Mouse (Mus musculus): ENCODE measurements around the gene BC005537.
"Not testable (repeated sequence)": the region's sequence is repeated elsewhere in the genome, so short reads cannot be mapped to it uniquely, and the experiment has no call there.

The BC005537 gene

DNA sequence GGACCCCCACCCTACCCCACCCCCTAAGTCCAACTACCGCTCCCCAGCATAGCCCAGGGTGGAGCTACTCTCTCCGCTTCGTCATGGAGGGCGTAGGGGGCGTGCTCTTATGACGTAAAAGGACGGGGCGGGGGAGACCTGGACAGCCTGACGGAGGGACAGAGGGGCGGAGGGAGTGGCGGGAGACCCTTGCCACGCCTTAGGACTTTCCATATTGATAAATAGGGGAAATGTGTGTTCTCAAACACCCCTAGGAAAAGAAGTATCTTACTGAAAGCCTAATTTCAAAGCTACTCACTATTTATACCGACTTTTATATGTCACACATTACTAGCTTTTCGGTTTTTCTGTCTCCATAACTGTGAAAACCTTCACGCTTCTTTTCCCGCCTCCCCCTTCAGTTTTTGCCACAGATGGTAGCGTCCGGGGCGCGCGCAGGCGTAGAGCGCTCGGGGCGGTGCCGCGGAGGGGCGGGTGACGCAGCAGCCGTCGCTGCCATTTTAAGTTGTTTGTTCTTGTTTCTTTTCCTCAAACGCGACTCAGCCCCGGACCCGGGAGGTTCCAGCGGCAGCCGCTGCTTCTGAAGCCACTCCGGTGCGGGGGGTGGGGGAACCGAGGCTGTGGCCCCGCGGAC is 666 bp upstream of the BC005537 start:
- DNase-seq: peak; percentile 97 to 98

DNA sequence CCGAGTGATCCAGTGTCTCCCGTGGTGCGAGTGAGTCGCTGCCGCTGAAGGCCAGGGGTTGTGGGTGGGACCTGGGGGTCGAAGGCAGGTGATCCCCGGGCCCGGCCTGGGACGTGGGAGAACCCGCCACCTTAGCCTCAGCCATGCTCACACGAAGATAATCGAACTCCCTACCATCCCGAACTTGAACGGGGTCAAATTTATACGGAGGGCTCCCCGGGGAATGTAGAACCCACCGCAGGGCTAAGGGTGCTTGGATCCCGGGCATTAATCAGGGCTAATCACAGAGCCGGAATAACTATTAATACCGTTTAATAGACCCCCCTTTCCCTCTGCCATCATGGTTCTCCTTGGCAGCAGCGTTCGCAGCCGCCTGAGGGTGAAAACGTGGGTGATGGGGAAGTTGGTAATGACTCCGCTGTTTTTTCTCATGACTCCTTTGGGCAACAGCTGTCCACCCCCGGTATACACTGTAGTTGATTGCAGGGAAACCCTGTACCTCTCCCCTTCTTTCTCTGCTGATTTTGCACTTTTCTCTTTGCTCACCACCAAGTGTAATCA is 754 bp downstream of the BC005537 start:
- DNase-seq: peak; percentile 31 to 54

DNA sequence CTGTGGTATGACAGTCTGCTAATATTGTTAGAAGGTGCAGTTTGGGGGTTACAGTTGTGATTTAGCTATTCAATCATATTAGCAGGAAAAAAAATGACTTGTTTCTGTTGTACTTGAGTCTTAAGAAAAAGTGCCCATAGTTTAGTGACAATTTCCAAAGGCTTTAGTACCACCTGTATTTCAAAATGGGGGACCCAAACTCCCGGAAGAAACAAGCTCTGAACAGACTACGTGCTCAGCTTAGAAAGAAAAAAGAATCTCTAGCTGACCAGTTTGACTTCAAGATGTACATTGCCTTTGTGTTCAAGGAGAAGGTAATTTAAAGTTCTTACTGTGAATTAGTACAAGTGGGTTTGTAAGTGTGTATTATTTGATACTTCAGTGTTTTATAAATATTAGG is 1.7 kb downstream of the BC005537 start:
- DNase-seq: no peak

DNA sequence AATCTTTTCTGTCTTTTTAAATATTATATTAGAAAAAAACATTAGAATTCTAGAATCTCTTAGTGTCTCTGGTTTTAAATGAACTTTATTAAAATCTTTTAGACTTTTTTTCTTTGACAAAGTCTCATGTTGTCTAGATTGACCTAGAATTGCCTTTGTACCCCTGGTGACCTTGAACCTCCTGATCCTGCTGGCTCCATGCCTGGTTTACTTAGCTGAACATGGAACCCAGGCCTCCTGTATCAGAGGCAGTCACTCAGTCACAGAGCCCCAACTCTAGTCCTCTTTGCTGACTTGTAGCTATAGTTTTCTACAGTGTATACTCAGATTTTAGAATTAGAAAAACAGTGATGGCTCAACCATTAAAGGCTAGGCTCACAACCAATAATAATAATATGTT is 4.6 kb downstream of the BC005537 start:
- DNase-seq: no peak

DNA sequence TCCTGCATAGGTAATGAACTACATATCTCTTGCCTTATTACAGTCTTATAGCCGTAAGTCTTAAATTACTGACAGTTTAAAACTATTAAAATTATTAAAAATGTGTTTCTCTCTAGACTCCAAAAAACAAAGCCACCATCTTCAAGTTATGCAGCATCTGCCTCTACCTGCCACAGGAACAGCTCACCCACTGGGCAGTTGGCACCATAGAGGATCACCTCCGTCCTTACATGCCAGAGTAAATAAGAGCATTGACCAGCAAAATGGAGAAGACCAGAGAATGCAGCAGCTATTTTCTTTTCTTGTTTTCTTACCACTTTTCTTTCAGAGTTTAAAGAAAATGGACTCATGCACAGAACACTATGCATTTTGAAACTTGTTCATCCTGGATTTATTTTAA is 11.1 kb downstream of the BC005537 start:
- no peak for DNase-seq

DNA sequence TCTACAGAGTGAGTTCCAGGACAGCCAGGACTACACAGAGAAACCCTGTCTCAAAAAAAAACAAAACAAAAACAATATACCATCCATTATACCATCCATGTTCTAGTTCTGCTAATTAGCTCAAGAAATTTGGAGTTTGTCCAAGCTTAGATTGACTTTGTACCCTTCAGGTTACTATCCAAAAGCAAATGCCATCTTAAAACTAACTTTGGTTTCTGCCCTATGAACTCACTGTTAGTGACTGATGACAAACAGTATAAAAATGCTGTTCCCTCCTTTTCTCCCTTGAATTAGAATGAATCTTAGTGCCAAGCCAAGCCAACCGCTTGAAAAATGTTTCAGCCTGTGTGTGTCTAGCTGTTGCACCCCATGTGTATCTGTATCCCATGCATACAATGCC is 13.2 kb downstream of the BC005537 start:
- DNase-seq: no peak

DNA sequence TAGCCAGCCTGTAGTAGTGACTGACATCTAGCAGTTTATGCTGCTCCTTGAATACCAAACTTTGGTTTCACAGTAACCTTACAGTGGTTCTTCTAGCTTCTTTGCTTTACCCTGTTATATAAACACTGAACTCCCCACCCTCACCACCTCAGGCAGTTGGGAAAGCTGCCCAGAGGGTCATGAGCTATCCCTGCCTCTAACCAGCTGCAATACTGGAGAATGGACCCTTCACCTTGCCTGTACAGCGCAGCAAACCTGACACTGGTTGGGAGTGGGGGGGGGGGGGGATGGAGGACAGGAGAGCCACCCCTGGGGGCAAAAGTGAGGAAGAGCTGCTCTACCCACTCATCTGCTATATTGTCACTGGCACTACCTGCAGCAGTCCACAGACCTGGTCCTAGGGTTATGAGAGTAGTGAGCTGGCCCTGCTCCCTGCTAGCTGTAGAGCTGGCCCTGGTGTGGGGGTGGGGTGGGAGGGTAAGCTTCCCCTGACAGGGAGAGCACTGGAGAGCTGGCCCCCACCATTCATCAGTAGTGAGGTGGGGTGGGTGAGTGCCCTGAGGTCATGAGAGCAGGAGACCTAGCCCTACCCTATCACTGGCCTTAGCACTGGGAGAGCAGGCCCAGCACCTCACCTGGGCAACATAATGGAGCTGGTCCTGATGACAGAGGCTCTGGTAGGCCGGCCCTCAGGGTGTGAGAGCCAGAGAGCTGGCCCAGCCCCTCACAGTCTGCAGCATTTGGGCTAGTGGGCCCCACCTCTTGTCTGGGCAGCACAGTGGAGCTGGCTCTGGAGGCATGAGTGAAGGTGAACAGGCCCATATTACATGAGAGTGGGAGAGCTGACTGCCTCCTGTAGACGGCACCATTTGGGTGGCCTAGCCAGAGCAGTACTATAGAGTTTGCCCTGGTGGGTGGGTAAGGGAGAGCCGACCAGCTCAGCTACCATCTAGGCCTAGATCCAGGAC is 15.0 kb downstream of the BC005537 start:
- peak; percentile 9 to 29 for DNase-seq

DNA sequence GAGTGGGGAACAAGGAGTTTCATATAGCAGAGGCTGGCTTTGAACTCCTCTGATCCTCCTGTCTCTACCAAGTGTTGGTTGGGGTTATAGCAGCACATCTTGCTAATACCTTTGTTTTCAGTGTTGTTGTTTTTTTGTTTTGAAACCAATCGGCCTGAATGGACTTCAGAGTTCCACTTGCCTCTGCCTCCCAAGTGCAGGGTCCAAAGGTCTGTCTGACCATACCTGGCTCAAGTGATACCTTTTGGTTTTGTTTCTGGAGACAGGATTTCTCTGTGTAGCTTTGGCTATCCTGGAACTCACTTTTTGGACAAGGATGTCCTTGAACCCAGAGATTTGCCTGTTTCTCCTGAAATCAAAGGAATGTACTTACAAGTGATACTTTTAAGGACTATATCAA is 18.5 kb downstream of the BC005537 start:
- DNase-seq: no peak

DNA sequence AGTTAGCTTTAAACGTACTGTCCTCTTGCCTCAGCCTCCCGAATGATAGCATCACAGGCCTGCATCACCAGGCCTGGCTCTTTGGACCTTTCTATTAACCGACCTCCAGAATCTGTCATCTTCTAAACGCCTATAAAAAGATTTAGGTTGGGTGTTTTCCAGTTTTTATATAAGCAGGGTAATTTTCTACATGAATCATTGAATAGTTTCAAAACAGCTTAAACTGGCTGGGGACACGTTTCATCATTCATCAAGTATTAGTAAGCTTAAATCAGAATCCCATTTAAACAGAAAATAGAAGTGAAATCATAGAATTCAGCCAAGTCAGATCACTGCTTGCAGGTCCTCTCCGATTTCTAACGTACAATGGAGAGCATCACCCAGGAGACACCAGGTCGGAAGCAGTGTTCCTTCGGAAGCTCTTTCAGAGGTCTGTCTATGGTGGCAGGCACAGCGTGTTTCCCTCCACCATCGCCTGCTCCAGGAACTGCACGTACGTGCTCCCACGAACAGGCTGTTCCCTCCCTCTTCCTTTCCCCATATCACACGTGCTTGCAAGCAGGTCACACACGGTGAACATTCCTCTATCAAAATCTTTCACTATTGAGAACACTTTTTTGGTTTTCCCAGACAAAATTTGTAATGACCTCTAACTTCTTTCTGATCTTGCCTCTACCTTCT is 21.3 kb downstream of the BC005537 start:
- no peak for DNase-seq

DNA sequence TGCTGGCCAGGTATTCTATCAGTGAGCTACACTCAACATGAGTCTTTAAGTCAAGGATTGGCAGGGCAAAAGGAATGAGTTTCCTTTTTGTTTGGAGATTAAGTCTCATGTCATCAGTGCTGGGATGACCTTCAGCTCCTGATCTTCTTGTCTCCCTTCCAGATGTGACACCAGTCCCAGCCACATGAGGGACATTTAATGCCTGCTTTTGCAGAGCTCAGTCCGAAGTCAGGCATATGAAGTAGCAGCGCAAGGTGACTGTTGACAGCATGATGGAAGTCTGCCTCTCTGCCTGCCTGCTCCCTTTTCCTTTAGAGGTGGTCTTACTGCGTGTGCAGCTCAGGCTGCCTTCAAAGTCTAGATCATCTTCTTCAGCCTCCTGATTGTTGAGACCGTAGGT is 23.2 kb downstream of the BC005537 start:
- no peak for DNase-seq

DNA sequence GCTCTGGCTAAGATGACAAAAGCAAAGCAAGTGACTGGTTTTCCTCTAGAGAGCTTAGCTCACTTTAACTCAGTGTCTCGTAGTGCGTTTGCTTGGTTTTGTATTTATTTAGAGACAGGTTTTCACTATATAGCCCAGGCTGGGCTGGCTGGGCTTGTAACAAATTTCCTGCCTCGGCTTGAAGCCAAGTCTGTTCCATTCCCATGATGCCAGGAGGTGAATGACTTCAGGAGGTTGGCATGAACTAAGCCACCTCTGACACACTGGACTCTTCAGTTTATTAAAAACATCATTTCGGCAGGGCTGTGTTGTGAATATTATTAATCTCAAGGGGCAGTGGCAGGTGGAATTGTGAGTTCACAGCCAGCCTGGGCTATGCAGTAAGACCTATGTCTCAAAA is 24.1 kb downstream of the BC005537 start:
- DNase-seq: no peak

DNA sequence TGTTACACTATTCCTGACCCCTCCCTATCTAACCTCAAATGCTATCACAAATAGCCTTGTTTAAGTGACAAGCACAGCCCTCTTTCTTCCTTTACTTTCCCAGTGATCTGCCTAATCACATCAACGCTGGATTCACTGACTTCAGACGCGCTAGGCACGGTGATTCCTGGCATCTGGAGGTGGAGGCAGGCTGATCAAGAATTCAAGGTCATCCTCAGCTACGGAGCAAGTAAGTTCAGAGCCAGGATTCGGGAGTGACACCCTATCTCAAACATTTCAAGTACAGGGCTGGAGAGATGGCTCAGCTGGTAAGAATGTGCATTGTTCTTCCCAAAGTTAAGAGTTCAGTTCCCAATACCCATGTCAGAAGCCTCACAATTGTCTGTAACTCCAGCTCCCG is 24.7 kb downstream of the BC005537 start:
- DNase-seq: no peak

DNA sequence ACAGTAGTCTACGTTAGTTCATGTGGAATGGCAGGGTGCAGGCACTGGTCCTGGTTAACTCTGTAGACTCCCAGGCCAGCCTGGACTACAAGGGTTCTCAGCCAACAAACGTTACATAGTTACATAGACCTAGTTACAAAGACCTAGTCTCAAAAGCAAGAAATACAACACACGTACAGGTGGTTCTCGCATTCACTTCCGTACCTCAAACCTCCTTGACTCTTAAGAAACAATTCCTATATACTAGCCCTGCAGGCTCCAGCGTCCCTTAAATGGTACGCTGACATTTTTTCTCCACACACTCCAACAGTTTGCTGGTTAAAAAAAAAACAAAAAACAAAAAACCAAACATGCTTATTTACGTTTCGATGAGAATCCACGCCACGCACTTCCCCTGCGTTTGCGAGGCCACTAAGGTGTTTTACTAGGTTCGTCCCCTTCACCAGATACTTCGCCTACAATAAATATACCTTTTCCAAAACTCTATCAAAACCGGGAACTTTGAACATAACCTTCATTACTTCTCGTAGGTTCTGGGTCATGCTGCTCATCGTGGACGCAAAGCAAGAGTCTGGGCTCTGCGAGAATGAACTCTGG is 29.4 kb downstream of the BC005537 start:
- DNase-seq: no peak

DNA sequence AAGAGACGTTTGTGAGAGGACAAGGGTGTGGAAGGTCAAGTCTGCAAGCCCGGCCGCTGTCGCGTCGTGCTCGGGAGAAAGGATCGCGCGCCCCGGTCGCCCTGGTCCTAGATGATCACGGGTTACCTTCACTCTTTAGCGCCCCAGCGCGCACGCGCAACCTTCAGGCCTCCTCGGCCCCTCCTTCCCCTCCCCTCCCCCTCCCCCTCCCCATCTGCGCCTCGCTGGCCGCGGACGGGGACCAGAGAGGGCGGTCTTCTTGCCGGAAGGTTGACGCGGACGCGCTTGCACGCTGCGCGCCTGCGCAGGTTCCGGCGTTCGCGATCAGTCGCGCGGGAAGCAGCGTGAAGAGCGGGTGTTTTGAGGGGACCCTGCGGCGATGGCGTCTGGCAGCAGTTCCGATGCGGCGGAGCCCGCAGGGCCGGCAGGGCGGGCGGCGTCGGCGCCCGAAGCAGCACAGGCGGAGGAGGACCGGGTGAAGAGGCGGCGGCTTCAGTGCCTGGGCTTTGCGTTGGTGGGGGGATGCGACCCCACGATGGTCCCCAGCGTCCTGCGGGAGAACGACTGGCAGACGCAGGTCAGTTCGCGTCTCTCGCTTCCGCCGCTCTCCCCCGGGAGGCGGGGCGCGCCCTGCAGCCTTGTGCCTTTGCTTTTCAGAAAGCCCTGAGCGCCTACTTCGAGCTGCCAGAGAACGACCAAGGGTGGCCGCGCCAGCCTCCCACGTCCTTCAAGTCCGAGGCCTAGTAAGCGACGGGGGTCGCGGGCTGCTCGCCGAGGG is 30.1 kb downstream of the BC005537 start, which contains the start of the genes Acot13 and Tdp2:
Acot13 (minus strand) TSS at position 188 of the 778 bp plus-strand sequence.
Tdp2 (plus strand) TSS at position 327 of the 778 bp plus-strand sequence.
- DNase-seq: peak; percentile 95 to 98

DNA sequence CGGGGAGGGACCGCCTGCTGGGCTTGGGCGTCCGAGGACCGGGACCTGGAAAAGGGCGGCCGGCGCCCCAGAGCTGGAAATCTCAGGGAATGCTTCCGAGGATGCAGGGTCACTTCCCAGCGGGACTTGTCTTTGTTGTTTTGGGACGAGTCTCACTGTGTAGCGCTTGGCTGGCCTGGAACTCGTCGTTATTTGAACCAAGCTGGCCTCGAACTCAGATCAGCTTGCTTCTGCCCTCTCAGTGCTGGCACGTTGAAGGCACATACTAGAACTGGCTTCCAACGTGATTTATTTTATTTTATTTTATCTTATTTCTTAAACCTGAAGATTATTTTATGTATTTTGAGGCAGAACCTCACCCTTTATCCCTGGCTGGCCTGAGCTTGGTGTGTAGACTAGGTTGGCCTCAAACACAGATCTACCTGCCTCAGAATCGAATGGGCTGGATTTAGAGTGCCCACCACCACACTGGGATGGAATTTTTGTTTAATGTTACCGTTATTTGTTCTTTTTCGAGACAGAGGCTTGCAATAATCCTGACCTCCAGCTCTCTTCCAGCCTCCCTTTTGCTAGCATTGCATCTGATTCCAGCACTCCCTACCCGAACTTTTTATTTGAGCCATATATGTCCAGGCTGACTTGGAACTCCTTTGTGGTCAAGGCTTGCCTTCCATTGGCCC is 30.8 kb downstream of the BC005537 start:
- DNase-seq: no peak

DNA sequence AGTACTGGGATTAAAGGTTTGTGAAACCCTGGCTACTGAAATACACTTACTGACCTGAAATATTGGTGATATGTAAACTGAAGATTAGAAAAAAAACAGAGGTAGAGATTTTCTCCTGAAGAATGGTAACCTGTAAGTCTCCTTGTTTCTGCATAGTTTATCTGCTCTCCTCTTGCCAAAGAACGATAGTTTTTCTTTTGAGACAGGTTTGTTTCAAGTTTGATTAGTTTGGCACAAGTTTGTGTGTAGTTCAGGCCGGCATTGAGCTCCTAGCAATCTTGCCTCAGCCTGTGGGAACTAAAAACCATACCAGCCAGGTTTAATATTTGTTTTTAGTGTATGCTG is 31.3 kb downstream of the BC005537 start:
- DNase-seq: no peak

DNA sequence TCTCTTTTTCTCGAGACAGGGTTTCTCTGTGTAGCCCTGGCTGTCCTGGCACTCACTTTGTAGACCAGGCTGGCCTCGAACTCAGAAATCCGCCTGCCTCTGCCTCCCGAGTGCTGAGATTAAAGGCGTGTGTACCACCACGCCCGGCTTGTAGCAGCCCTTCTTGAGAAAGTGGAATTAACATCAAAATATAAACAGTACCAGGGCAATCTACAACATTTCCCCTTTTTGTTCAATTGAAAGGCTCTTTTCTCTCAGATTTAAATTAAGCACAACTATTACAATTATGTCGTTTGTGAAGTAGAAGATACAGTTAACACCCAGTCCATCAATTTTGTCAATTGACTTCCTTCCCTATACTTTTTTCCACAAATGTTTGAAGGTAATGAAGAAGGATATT is 36.3 kb downstream of the BC005537 start:
- not testable (repeated sequence) for DNase-seq

DNA sequence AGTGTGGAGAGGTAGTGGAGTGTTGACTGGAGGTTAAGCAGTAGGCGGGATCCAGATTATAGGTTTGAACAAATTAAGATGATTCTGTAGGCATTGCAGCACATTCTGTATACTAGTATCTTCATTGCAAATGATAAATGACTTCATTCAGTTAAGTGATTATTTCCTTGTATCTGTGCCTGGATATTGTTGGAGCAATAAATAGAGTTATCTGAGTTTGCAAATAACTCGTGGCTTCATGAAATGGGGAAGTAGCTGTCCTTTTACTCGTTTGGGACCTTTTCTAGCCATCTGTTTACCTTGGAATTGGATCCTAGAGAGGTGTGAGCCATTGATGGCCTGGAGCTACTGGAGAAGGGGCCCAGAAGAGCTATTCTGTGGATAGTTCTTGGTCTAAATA is 38.4 kb downstream of the BC005537 start:
- no peak for DNase-seq

DNA sequence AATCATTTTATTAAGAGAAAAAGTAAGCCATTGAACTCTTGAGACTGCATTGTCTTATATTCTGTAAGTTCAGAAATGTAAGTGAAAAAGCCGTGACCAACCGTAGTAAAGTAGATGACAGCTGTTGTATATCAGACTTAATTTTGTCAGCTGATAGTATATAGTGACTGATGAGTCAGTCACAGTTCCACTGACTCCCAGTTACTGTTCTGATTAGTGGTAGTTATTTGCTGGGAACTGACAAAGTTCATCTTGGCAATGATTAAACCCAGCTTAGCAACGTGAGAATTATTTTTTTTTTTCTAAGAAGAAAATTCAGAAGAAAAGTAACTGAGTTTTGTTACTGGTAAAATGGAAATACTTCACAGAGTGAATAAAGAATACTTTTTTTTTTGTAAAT is 40.2 kb downstream of the BC005537 start:
- no peak for DNase-seq

DNA sequence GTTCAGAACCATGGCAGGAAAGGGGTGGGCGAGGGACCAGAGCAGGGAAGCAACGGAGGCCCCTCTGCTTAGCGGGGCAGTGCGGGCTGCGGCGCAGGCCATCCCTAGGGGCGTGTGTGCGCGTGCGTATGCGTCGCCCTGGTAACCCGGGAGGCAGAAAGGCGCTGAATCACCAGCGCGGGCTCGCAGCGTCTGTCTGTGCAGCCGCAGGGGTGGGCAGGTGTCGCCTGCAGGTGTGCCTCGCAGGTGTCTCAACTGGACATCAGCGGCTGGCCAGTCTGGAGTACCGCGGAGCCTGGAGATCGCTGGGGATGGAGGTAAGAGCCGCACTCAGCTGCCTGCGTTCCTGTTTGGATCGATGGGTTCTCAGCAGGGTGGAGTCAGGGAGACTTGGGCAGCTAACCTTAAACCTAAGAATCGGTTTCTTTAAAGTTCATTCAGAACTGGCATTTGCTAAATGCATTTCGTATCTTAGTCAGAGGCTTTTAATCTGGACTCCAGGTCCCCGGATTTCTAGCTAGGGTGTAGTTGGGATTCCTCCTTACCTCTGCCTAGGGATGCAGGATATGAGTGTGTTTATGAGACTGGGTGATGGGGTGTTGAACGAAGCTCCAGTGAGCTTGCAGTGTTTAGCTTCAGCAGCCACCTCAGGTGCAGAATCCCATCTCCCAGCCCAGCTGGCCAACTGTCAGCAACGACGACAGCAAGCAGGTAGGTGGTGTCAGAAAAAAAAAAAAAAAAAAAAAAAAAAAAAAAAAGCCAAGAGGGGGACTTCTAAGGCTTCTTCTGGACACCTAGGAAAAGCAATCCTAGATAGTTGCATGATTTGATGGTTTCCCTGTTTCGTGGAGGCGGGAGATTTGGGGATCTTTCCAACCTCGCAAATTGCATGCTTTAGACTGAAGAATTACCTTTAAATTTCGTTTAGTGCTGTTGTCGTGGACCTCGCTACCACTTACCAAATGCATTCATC is 43.8 kb downstream of the BC005537 start, which contains the start of gene D130043K22Rik:
D130043K22Rik (plus strand) TSS at position 153 of the 973 bp plus-strand sequence.
- DNase-seq: peak; percentile 21 to 28

Measured in lung, postnatal 4 days (tissue).